Mouse (Mus musculus) lung, adult 2 months (tissue): ENCODE results near the gene Rpf2.

Experiments used
- CTCF ChIP-seq: fragments of 200-500 bp; IDR thresholded peaks from 2 replicates; pipeline ENCODE4 v1.5.1; 2011; ENCODE audit warnings: mild to moderate bottlenecking, low read length, control low read depth; ENCODE audit not compliant: insufficient read depth
- POLR2A ChIP-seq: fragments of 200-500 bp; IDR thresholded peaks from 2 replicates; pipeline ENCODE4 v1.6.1; 2011; ENCODE audit warnings: low read depth, mild to moderate bottlenecking, control low read depth, low read length, borderline replicate concordance; ENCODE audit errors: extremely low read depth

GRCm38 (mm10) chr10:40192010-40192935, 54.6 kb downstream of the Rpf2 start:
- no peak for TF ChIP-seq CTCF
- TF ChIP-seq POLR2A = no peak
